Mouse (Mus musculus) limb, embryonic 15.5 days (tissue): Measurements from ENCODE around the gene Gm20388. TPM values are rescaled to one million over a fixed set of nuclear protein-coding genes. Genes with fewer than 3 reads are reported as not detected.
A peak's percentile ranks its signal among the peaks of the same experiment; 100 is the strongest.

Source experiments
- ATAC-seq: fragments of 200-750 bp; cut with Nextera tagmentation; 2 replicates; pipeline ENCODE4 v1.8.0; 2017; ENCODE audit warnings: low read depth, moderate TSS enrichment; ENCODE audit not compliant: insufficient number of reproducible peaks, low FRiP score, low TSS enrichment
- H3K27ac ChIP-seq: fragments of 300-500 bp; sonication (generic); 2 replicates; pipeline ENCODE4 v1.5.1; 2015; ENCODE audit warnings: moderate library complexity, mild to moderate bottlenecking, inconsistent platforms
- H3K27me3 ChIP-seq: fragments of 300-500 bp; sonication (generic); 2 replicates; pipeline ENCODE4 v1.6.1; 2015; ENCODE audit warnings: inconsistent platforms
- H3K36me3 ChIP-seq: fragments of 300-500 bp; sonication (generic); 2 replicates; pipeline ENCODE4 v1.6.1; 2015; ENCODE audit warnings: inconsistent platforms
- H3K4me1 ChIP-seq: fragments of 300-500 bp; sonication (generic); 2 replicates; pipeline ENCODE4 v1.6.1; 2015; ENCODE audit warnings: inconsistent platforms
- H3K4me2 ChIP-seq: fragments of 300-500 bp; sonication (generic); 2 replicates; pipeline ENCODE4 v1.6.1; 2015; ENCODE audit warnings: mild to moderate bottlenecking, inconsistent platforms
- H3K4me3 ChIP-seq: fragments of 300-500 bp; sonication (generic); 2 replicates; pipeline ENCODE4 v1.5.1; 2015; ENCODE audit warnings: mild to moderate bottlenecking, inconsistent platforms
- H3K9ac ChIP-seq: fragments of 300-500 bp; sonication (generic); 2 replicates; pipeline ENCODE4 v1.6.1; 2015; ENCODE audit warnings: inconsistent platforms
- H3K9me3 ChIP-seq: fragments of 300-500 bp; sonication (generic); 2 replicates; pipeline ENCODE4 v1.6.1; 2016; ENCODE audit warnings: inconsistent platforms
- WGBS: fragments of 180-500 bp; shearing (Covaris S2); methylation state at CpG from one replicate; pipeline ENCODE4 v1.1.7; 2015; 5-methylcytosine and 5-hydroxymethylcytosine counted together
- polyA plus RNA-seq: library from polyadenylated mRNA; unstranded; fragments of >200 nt; fragmentation: Nextera tagmentation; extraction: Ambion mirVana; gene quantifications from 2 replicates; pipeline ENCODE4 v1.2.1, GENCODE M21; 2015

Gene Gm20388
- polyA plus RNA-seq, 1 experiment from 2014 or later = 4.9 TPM

DNA sequence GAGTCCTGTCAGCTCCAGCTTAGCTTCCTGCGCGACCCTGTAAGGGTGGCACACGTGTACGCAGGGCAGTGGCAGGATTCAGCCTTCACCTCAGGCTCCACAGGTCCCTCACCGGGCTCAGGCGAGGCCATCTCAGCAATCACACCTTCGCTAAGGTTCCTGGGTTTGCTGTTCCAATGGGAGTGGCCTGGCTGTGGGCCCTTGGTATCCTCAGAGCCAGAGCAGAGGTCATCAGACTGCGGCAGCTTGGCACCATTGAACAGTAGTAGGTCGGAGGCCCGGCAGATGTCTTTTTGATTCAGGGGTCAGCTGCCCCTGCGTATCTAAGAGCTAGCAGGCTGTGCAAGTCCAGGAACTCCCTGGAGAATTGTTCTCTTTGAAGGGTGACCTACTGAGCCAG is 482.4 kb downstream of the Gm20388 start:
- peaks cover 54% of the 10 kb centered on the region for H3K4me1 ChIP-seq
- no peak overlapping the region for H3K4me2 ChIP-seq
- H3K9me3 ChIP-seq = no peaks in the 10 kb centered on the region
- WGBS = 82% methylated on average over 11 of the region's 11 CpGs
- ATAC-seq = no peak
- H3K9ac ChIP-seq = no peak overlapping the region
- no peaks in the 10 kb centered on the region; the same call in 1 of the 2 replicates for H3K27me3 ChIP-seq
- H3K4me3 ChIP-seq = no peak overlapping the region
- no peak overlapping the region for H3K27ac ChIP-seq
- no peaks in the 10 kb centered on the region for H3K36me3 ChIP-seq

DNA sequence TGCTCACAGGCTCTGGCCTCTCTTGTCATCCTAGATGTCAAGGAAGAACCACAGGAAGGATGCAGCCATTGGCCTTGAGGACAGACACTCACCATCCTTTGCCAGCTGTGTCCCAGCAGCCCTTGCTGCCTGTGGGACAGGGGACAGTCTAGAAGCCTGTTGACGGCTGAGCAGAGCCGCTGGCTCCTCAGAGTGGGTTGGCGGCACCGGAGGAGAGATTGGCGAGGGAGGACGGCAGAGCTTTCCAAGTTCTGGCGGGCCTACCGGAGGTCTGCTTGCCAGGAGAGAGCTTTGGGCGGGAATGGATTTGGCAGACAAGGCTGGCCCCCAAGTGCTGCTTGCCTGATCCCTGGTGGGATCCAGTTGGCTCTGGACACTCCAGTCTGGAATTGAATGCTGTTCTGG is 483.2 kb downstream of the Gm20388 start:
- H3K9ac ChIP-seq = no peak overlapping the region
- H3K4me3 ChIP-seq = no peak overlapping the region
- WGBS = 52% methylated on average over 9 of the region's 9 CpGs
- H3K4me1 ChIP-seq = peaks cover 54% of the 10 kb centered on the region
- H3K27me3 ChIP-seq = no peaks in the 10 kb centered on the region; the same call in 1 of the 2 replicates
- peak overlapping the region; percentile 63; the same call in 1 of the 2 replicates for H3K27ac ChIP-seq
- no peaks in the 10 kb centered on the region for H3K36me3 ChIP-seq
- no peak overlapping the region for H3K4me2 ChIP-seq
- H3K9me3 ChIP-seq = no peaks in the 10 kb centered on the region
- no peak for ATAC-seq

DNA sequence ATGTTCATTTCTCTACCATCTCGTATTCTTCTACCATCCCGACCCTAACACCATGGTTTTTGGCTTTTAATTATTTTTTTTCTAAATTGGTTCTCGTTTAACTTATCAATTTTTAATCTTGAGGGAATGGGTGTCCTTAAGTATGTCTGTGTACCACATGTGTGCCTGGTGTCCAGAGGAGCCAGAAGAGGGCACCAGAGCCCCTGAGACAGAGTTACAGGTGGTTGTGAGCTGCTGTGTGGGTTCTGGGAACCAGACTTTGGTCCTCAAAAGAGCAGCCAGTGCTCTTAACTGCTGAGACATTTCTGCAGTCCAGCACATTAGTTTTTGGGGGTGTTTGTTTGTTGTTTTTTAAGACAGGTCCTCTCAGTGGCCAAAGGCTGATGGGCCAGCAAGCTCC is 485.3 kb downstream of the Gm20388 start:
- Histone ChIP-seq H3K9me3 (no peaks in the 10 kb centered on the region), H3K27me3 (no peaks in the 10 kb centered on the region)
- WGBS = 89% methylated on average over 3 of the region's 3 CpGs

DNA sequence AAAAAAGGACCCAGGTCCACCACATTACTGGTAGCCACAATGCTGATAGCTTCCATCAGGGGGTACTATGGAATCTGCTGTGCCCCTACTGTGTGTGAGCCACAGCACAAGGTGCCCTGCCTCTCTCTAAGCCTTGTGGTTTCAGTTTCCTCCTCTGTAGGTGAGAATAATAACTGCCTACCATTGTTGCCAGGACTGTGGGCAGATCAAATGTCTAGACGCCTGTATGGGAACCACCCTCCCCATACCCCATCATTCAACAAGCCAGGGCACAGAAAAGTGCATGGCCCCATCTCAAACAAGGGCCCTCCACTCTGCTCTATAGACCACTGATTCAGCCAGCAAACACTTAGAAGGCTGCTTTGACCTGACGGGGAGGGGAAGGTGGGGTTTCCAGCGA is 486.1 kb downstream of the Gm20388 start:
- no peak overlapping the region for H3K27ac ChIP-seq
- WGBS = 63% methylated on average over 3 of the region's 3 CpGs
- H3K36me3 ChIP-seq = no peaks in the 10 kb centered on the region
- H3K9me3 ChIP-seq = no peaks in the 10 kb centered on the region
- H3K4me1 ChIP-seq = peaks cover 60% of the 10 kb centered on the region
- H3K9ac ChIP-seq = no peak overlapping the region
- no peaks in the 10 kb centered on the region for H3K27me3 ChIP-seq
- H3K4me3 ChIP-seq = no peak overlapping the region
- no peak for ATAC-seq
- H3K4me2 ChIP-seq = no peak overlapping the region

More for the DNA sequence above, 485.3 kb downstream of the Gm20388 start:
- ATAC-seq = no peak
- Histone ChIP-seq H3K27ac (no peak overlapping the region), H3K4me1 (peaks cover 66% of the 10 kb centered on the region), H3K36me3 (no peaks in the 10 kb centered on the region), H3K9ac (no peak overlapping the region), H3K4me3 (no peak overlapping the region), H3K4me2 (no peak overlapping the region)

DNA sequence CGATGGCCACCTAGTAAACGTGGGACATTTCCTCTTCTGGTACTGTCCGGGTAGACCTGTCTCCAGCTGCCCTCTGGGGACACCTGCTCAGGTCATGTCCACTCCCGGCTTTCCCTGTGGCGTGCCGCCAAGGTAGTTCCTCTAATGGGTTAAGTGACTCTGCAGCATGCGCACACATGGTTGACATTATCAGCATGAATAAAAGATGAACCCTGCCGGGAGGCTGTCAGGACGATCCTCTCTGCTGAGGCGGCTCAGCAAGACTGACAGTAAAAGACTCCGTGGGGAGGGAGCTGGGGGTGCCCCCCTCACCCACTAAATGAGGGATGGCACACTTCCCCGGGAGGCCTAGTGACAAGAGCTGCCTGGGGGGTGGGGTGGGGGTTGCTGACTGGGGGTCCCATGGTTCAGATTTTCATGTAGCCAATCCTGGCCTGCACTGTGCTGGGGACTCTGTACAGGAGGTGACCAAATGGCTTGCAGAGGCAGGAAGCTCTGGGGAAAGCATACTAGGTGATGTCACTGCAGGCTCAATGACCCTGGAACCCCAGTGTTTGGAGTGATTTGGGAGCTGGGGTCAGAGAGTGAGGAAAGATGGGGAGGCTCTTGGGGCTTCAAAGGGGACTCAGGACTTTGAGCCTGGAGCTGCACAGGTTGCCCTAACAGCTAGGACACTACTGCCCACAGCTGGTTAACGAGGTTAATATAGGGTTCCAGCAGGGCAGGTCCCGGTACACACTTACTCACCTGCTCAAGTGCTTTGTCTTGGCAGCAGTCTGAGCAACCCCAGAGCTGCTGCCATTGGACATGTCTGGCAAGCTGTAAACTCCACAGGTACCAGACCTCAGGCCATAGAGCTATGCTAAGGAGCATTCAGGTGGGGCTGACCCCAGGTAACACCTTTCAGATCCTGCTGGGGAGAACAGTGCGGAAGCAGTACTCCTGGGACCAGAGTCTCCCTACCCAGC is 487.1 kb downstream of the Gm20388 start:
- H3K9ac ChIP-seq = no peak overlapping the region
- H3K27ac ChIP-seq = no peak overlapping the region
- H3K4me2 ChIP-seq = no peak overlapping the region
- H3K4me1 ChIP-seq = peaks cover 50% of the 10 kb centered on the region
- no peaks in the 10 kb centered on the region for H3K36me3 ChIP-seq
- no peaks in the 10 kb centered on the region for H3K27me3 ChIP-seq
- ATAC-seq = no peak
- WGBS = 40% methylated on average over 15 of the region's 15 CpGs
- H3K9me3 ChIP-seq = no peaks in the 10 kb centered on the region
- H3K4me3 ChIP-seq = no peak overlapping the region

DNA sequence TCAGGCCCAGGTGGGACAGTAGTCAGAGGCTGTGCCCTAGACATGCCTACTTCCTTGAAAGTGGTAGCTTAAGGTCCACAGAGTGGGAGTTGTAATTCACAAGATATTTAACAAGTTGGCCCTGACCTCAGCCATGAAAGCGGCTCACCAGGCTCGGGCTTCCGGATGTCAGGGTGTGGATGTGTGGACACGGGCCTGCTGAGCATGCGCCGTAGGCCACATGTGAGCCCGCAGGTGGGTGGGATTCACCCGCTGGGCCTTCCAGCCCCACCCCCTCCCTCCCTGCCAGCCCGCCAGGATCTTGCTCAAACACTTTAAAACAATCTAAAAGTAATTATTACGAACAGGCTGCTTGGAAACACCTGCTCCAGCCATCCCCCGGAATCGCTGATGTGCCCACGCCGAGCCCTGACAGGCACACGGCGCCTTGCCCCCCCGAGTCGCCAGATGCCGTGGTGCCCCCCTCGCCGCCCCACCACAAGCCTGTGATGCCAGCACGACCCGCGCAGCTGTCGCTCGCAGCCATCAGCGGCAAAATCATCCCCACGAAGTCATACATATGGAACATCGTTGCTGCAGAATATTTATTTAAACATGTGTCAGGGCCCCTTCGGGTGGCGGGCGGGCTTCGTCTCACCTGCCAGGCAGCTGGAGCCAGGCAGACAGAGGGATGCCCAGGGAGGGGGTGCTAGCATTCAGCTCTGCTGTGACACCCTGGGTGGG is 488.7 kb downstream of the Gm20388 start:
- Histone ChIP-seq H3K9me3 (no peaks in the 10 kb centered on the region), H3K4me3 (no peak overlapping the region), H3K9ac (no peak overlapping the region), H3K36me3 (no peaks in the 10 kb centered on the region), H3K4me1 (peaks cover 34% of the 10 kb centered on the region), H3K27me3 (no peaks in the 10 kb centered on the region), H3K4me2 (no peak overlapping the region), H3K27ac (no peak overlapping the region)
- WGBS = 35% methylated on average over 33 of the region's 33 CpGs
- ATAC-seq = no peak

DNA sequence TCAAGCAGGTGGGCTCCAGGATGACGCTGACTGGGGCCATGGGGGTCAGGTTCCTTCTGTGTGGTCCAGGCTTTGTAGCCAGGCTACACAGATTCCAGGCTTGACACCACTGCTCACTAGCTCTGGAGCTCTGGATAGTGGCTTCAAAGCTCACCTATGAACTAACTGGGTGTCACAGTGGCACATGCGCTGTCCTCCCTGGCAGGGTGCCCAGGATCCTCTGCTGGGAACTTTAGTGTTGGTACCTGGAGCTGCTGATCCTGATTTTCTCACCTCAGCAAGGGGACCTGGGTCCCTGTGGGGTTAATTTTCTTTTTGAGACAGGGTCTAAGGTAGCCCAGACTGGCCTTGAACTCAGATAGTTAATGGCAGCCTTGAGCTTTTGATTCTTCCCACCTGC is 490.6 kb downstream of the Gm20388 start:
- H3K27me3 ChIP-seq = no peaks in the 10 kb centered on the region
- no peak overlapping the region for H3K4me2 ChIP-seq
- H3K4me3 ChIP-seq = no peak overlapping the region
- H3K9ac ChIP-seq = no peak overlapping the region
- no peaks in the 10 kb centered on the region for H3K9me3 ChIP-seq
- no peak overlapping the region for H3K27ac ChIP-seq
- peaks cover 31% of the 10 kb centered on the region for H3K4me1 ChIP-seq
- ATAC-seq = no peak
- H3K36me3 ChIP-seq = no peaks in the 10 kb centered on the region
- 87% methylated on average over 2 of the region's 2 CpGs for WGBS

DNA sequence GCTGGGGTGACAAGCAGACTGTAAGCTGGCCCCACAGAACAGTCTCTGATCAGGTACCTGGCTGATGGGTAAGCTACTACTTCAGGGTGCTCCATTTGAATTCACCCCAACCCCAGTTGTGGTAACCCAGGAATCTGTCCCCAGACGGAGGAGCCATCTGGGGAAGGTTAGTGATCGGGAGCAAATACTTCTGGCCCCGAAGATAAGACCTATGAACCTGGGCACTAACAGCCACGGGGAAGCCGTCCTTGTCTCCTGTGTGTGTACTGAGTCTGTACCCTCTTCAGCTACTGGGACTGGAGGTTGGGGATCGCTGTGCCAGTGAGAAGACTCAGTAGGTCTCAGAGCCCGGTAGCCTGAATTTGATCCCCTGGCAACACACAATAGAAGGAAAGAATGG is 491.1 kb downstream of the Gm20388 start:
- no peak for ATAC-seq
- Histone ChIP-seq H3K9ac (no peak overlapping the region), H3K9me3 (no peaks in the 10 kb centered on the region), H3K4me2 (no peak overlapping the region), H3K4me1 (peaks cover 31% of the 10 kb centered on the region), H3K4me3 (no peak overlapping the region), H3K36me3 (no peaks in the 10 kb centered on the region), H3K27me3 (no peaks in the 10 kb centered on the region), H3K27ac (no peak overlapping the region)
- 86% methylated on average over 7 of the region's 7 CpGs for WGBS

DNA sequence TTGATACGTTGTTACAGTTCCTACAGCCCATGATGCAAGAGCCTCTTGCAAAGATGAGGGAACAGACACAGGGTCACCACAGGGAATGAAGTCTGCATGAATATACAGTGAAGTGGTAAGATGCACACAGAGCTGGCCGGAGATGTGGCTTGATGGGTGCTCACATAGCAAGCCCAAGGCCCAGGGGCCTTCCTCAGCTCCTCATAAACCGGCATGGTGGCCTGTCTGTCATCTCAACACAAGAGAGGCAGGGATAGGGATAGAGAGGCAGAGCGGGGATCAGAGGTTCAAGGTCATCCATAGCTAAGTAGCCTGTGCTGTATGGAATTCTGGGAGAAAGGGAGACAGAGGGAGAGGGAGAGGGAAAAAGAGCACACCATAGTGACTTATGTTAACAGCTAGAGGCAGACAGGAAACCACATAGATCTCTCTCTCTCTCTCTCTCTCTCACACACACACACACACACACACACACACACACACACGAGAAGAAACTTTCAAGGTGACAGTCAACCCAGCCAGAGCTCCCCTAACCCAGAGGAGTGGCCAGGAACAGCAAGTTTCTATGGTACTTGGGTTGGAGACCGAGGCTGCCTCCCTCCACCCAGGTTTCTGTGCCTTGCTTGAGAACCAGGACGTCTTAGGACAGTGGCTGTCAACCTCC is 493.1 kb downstream of the Gm20388 start:
- Histone ChIP-seq H3K27ac (no peak overlapping the region), H3K36me3 (no peaks in the 10 kb centered on the region)

DNA sequence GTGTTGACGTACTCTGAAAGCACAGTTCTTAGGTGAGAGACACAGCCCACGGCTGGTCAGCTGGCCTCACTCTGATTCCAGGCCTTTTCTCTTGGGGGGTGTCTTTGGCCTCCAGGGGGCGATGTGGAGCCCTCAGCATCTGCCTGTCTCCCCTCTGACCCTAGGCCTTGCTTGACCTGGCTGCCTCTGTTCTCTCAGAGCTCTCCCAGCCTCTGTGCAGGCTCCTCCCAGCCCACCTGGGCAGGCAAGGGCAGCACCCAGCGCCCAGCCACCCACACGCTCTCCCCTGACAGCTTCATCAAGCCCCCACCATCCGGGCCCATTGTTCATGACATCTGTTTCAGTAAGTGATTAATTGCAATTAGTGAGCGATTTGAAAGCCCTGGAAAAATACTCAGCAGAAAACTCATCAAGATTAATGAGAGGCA is 494.0 kb downstream of the Gm20388 start:
- Histone ChIP-seq H3K4me1 (peaks cover 30% of the 10 kb centered on the region), H3K4me2 (no peak overlapping the region), H3K9ac (no peak overlapping the region), H3K27ac (no peak overlapping the region), H3K4me3 (no peak overlapping the region), H3K36me3 (no peaks in the 10 kb centered on the region), H3K9me3 (no peaks in the 10 kb centered on the region), H3K27me3 (no peaks in the 10 kb centered on the region)
- WGBS = 54% methylated on average over 7 of the region's 7 CpGs
- ATAC-seq = no peak

More for the DNA sequence above, 493.1 kb downstream of the Gm20388 start:
- ATAC-seq = no peak
- WGBS = 80% methylated on average over 7 of the region's 7 CpGs
- Histone ChIP-seq H3K9ac (no peak overlapping the region), H3K4me3 (no peak overlapping the region), H3K4me2 (no peak overlapping the region), H3K4me1 (peaks cover 36% of the 10 kb centered on the region), H3K27me3 (no peaks in the 10 kb centered on the region), H3K9me3 (no peaks in the 10 kb centered on the region)

DNA sequence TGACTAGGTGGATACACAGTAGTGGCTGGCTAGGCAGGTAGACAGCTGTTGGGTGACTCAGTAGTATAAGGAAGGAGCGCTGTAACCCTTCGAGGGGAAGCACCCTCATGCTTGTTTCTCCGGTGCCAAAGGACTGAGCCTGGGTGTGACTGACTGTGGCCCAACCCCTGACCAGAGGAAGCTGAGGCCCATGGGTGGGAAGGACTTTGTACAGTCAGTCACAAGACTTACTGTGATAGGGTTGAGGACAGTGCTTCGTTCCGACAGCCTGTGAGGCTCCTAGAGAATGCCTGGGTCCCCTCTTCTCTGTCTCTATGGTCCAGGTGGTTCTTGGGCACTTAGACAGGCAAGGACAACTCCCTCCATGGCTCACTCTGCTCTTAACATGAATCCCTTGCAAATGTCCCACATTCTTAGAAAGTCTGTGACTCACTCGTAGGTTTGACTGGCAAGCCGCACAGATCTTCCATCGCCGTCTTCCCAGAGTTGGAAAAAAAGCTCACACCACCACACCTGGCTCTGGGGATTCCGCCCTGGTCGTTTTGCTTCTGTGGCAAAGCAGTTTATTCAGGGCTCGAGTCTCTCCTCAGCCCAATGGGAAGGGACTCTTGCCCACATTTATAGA is 495.5 kb downstream of the Gm20388 start:
- no peak for ATAC-seq
- Histone ChIP-seq H3K9ac (no peak overlapping the region), H3K4me2 (no peak overlapping the region), H3K4me3 (no peak overlapping the region), H3K27ac (no peak overlapping the region), H3K4me1 (peaks cover 29% of the 10 kb centered on the region), H3K9me3 (no peaks in the 10 kb centered on the region), H3K36me3 (no peaks in the 10 kb centered on the region), H3K27me3 (no peaks in the 10 kb centered on the region)
- 82% methylated on average over 12 of the region's 12 CpGs for WGBS
